Mouse (Mus musculus) myocyte (in vitro differentiated cells): ENCODE data around the gene 1700003F12Rik. TPM values are rescaled to one million over a fixed set of nuclear protein-coding genes. Genes with fewer than 3 reads are reported as not detected.

Source experiments
- H3K27me3 ChIP-seq: one replicate; pipeline ENCODE4 v1.6.1; 2011; ENCODE audit not compliant: control insufficient read depth, insufficient read depth, insufficient read length
- H3K36me3 ChIP-seq: one replicate; pipeline ENCODE4 v1.6.1; 2011; ENCODE audit not compliant: control insufficient read depth, insufficient read depth
- H3K4me2 ChIP-seq: one replicate; pipeline ENCODE4 v1.6.1; 2011; ENCODE audit warnings: low read depth, control low read depth
- H3K4me3 ChIP-seq: one replicate; pipeline ENCODE4 v1.5.1; 2011; ENCODE audit warnings: mild to moderate bottlenecking, control low read depth, moderate library complexity
- H3K79me2 ChIP-seq: one replicate; pipeline ENCODE4 v1.6.1; 2011; ENCODE audit not compliant: control insufficient read depth, insufficient read depth
- H3ac ChIP-seq: one replicate; pipeline ENCODE4 v1.6.1; 2011; ENCODE audit not compliant: control insufficient read depth, insufficient read length
- CEBPB ChIP-seq: IDR thresholded peaks from 2 replicates; pipeline ENCODE4 v1.6.1; 2011; ENCODE audit warnings: mild to moderate bottlenecking, moderate library complexity; ENCODE audit not compliant: poor library complexity, insufficient read depth, severe bottlenecking
- E2F4 ChIP-seq: IDR thresholded peaks from one replicate; pipeline ENCODE4 v1.6.1; 2011; ENCODE audit warnings: mild to moderate bottlenecking, control low read depth, moderate library complexity; ENCODE audit not compliant: insufficient read depth
- MAX ChIP-seq: IDR thresholded peaks from one replicate; pipeline ENCODE4 v1.6.1; 2011; ENCODE audit warnings: low read depth, mild to moderate bottlenecking, control low read depth
- MYOD1 ChIP-seq, 3 experiments: IDR thresholded peaks; one replicate each; pipeline ENCODE4 v1.6.1; 2011; ENCODE audit warnings: control low read depth in 2 of 3, low read depth in 2 of 3, mild to moderate bottlenecking in 2 of 3, moderate library complexity in 1 of 3; ENCODE audit not compliant: insufficient read length in 2 of 3, control insufficient read depth in 1 of 3
- MYOG ChIP-seq, 3 experiments: IDR thresholded peaks; one replicate each; pipeline ENCODE4 v1.6.1; 2011; ENCODE audit warnings: control low read depth in 2 of 3, low read depth in 2 of 3, mild to moderate bottlenecking in 2 of 3; ENCODE audit not compliant: insufficient read length in 2 of 3, control insufficient read depth in 1 of 3, insufficient read depth in 1 of 3
- POLR2A ChIP-seq: IDR thresholded peaks from one replicate; pipeline ENCODE4 v1.6.1; 2011; ENCODE audit warnings: low read depth, mild to moderate bottlenecking, control low read depth, moderate library complexity; ENCODE audit not compliant: insufficient read length
- POLR2AphosphoS2 ChIP-seq: IDR thresholded peaks from one replicate; pipeline ENCODE4 v1.6.1; 2011; ENCODE audit warnings: low read depth, control low read depth; ENCODE audit not compliant: insufficient read length
- REST ChIP-seq: IDR thresholded peaks from one replicate; pipeline ENCODE4 v1.6.1; 2011; ENCODE audit warnings: mild to moderate bottlenecking, control low read depth, moderate library complexity; ENCODE audit not compliant: insufficient read depth, insufficient read length
- SRF ChIP-seq: IDR thresholded peaks from one replicate; pipeline ENCODE4 v1.6.1; 2011; ENCODE audit warnings: low read depth; ENCODE audit not compliant: control insufficient read depth, insufficient read length
- TCF12 ChIP-seq: IDR thresholded peaks from one replicate; pipeline ENCODE4 v1.6.1; 2011; ENCODE audit warnings: mild to moderate bottlenecking, control low read depth; ENCODE audit not compliant: poor library complexity, insufficient read depth, severe bottlenecking
- TCF3 ChIP-seq: IDR thresholded peaks from one replicate; pipeline ENCODE4 v1.6.1; 2011; ENCODE audit warnings: low read depth, control low read depth; ENCODE audit not compliant: insufficient read length
- USF1 ChIP-seq: IDR thresholded peaks from one replicate; pipeline ENCODE4 v1.6.1; 2011; ENCODE audit warnings: low read depth, mild to moderate bottlenecking, control low read depth, moderate library complexity
- polyA plus RNA-seq: library from polyadenylated mRNA; unstranded; fragments of >200 nt; fragmentation: generic; extraction: Trizol; gene quantifications from one replicate; pipeline ENCODE4 v1.2.1, GENCODE M21; 2012; ENCODE audit warnings: missing spikeins

Gene 1700003F12Rik
- polyA plus RNA-seq, 1 experiment = 22.9 TPM

DNA sequence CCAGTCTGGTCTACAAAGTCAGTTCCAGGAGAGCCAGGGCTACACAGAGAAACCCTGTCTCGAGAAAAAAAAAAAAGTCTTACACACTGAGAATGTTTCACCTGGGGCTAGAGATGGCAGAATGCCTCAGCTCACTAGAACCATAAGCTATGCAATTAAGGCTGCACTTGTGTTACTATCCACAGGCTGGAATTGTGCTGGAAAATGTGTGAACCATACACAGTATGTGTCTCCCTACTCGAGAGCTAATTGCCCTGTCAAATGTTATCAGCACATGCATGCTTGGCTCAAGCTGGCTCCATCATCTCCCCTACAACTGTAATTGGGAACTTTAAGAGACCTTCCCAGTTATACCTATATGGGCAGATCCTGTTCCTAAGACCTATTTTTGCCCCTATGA lies 4.1 kb downstream of the 1700003F12Rik start:
- Histone ChIP-seq H3K4me2 (no peak overlapping the region), H3K27me3 (no peaks in the 10 kb centered on the region), H3K4me3 (no peak overlapping the region), H3ac (no peak overlapping the region), H3K36me3 (no peaks in the 10 kb centered on the region), H3K79me2 (no peaks in the 10 kb centered on the region)
- TF ChIP-seq CEBPB (no peak), MAX (no peak), USF1 (no peak), MYOD1 (IDR thresholded peaks at IDR 0.05; ENCODE audit: control insufficient read depth in 1 of 3, insufficient read length in 2 of 3, low read depth in 2 of 3) (no peak), REST (no peak), E2F4 (no peak), POLR2A (no peak), TCF12 (no peak), POLR2AphosphoS2 (no peak), SRF (no peak), TCF3 (no peak), MYOG (IDR thresholded peaks at IDR 0.05; ENCODE audit: control insufficient read depth in 1 of 3, insufficient read depth in 1 of 3, insufficient read length in 2 of 3, low read depth in 2 of 3) (no peak)

DNA sequence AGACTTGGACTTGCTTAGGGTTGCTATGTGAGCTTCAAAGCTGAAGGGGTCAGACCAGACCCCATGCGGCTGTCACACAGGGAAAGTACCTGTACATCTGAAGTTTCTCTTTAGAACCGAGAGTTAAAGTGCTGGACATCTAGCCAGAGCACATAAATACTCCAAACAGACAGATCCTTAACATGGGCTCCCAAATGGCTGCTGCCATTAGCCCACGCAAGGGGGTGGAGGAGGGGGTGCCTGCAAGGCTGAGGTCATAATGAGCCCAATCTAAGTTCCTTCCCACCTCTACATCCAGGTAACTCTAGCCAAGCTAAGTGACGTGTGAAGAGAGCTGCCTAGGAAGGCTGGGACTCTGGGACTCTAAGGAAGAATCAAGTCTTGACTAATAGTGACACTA lies 4.6 kb downstream of the 1700003F12Rik start, which contains the start of gene Actl10:
Gene Actl10 (plus strand): TSS at position 301 of the 400 bp plus-strand sequence.
- Histone ChIP-seq H3K4me3 (no peak within 1 kb of the TSS), H3K36me3 (no peaks in the 10 kb centered on the region), H3K27me3 (no peaks in the 10 kb centered on the region), H3ac (no peak within 1 kb of the TSS), H3K79me2 (no peaks in the 10 kb centered on the region), H3K4me2 (no peak within 1 kb of the TSS)
- TF ChIP-seq SRF (no peak), MYOD1 (IDR thresholded peaks at IDR 0.05; ENCODE audit: control insufficient read depth in 1 of 3, insufficient read length in 2 of 3, low read depth in 2 of 3) (no peak), POLR2A (no peak), POLR2AphosphoS2 (no peak), TCF12 (no peak), USF1 (no peak), MAX (no peak), REST (no peak), MYOG (IDR thresholded peaks at IDR 0.05; ENCODE audit: control insufficient read depth in 1 of 3, insufficient read depth in 1 of 3, insufficient read length in 2 of 3, low read depth in 2 of 3) (no peak), E2F4 (no peak), CEBPB (no peak), TCF3 (no peak)

DNA sequence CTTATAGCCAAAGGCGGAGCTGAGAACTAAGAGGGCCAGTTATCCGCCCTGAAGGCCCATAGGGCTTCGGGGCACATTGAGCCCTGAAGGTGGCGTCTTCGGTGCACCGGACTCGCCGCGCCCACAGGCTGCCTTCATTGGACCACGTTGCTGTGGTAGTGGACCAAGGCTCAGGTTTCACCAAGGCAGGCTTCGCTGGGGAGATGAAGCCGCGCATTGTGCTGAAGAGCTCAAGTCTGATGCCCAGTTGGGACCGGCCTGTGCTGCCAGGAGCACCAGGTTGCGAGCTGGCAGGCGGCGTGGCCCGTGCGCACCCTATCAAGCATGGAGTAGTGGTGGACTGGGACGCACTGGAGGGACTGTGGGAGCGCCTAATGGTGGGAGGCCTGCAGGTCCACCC lies 5.0 kb downstream of the 1700003F12Rik start:
- H3K4me3 ChIP-seq = no peak overlapping the region
- no peaks in the 10 kb centered on the region for H3K27me3 ChIP-seq
- no peak overlapping the region for H3ac ChIP-seq
- H3K79me2 ChIP-seq = no peaks in the 10 kb centered on the region
- TF ChIP-seq MYOG (IDR thresholded peaks at IDR 0.05; ENCODE audit: control insufficient read depth in 1 of 3, insufficient read depth in 1 of 3, insufficient read length in 2 of 3, low read depth in 2 of 3) (no peak), CEBPB (no peak), REST (no peak), SRF (no peak), E2F4 (no peak), TCF12 (no peak), MYOD1 (IDR thresholded peaks at IDR 0.05; ENCODE audit: control insufficient read depth in 1 of 3, insufficient read length in 2 of 3, low read depth in 2 of 3) (no peak), POLR2AphosphoS2 (no peak), POLR2A (no peak), TCF3 (no peak), MAX (no peak)
- H3K4me2 ChIP-seq = no peak overlapping the region
- no peaks in the 10 kb centered on the region for H3K36me3 ChIP-seq

DNA sequence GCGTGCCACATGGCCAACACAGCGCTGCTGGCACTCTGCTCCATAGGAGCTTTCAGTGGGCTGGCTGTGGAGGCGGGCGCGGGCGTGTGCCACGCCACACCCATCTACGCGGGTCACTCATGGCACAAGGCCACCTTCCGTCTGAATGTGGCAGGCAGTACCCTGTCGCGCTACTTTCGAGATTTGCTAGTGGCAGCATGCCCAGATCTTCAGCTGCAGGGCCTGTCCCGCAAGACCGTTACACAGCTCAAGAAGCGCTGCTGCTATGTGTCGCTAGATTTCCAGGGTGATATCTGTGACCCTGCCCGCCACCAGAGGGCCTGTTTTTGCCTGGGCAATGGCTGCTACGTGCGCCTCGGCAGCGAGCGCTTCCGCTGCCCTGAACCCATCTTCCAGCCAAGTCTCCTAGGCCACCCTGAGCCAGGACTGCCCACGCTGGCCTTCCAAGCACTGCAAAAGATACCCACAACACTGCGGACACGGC lies 5.6 kb downstream of the 1700003F12Rik start:
- TF ChIP-seq E2F4 (no peak), SRF (no peak), REST (no peak), POLR2A (no peak), POLR2AphosphoS2 (peak; percentile 8)
- no peaks in the 10 kb centered on the region for H3K79me2 ChIP-seq
- H3K27me3 ChIP-seq = no peaks in the 10 kb centered on the region
- no peak overlapping the region for H3K4me2 ChIP-seq
- no peak overlapping the region for H3ac ChIP-seq
- H3K36me3 ChIP-seq = no peaks in the 10 kb centered on the region
- H3K4me3 ChIP-seq = no peak overlapping the region

DNA sequence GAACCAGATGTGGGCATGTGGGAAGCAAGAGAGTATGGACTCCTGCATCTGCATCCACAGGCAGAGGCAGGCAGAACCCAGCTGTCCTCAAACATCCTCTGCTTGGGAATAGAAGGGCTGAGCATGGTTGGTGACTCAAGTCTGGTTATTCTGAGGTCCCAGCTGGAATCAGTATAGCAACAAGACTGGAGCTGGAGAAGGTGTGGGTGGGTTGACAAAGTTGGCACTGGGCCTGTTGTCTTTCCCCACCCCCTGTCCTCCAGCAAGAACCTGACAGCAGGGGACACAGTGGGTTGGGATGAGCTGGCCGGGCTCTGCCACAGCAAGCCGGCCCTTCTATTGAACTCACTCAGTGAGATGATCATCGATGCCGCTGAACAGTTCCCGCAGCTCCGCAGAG lies 8.3 kb downstream of the 1700003F12Rik start:
- TF ChIP-seq REST (no peak), POLR2AphosphoS2 (no peak), MYOG (IDR thresholded peaks at IDR 0.05; ENCODE audit: control insufficient read depth in 1 of 3, insufficient read depth in 1 of 3, insufficient read length in 2 of 3, low read depth in 2 of 3) (no peak), E2F4 (no peak), MYOD1 (IDR thresholded peaks at IDR 0.05; ENCODE audit: control insufficient read depth in 1 of 3, insufficient read length in 2 of 3, low read depth in 2 of 3) (peak in 2 of 3 experiments; percentile 8 to 44), TCF12 (no peak), MAX (no peak)
- H3ac ChIP-seq = no peak overlapping the region
- no peaks in the 10 kb centered on the region for H3K27me3 ChIP-seq
- no peak overlapping the region for H3K4me3 ChIP-seq
- no peak overlapping the region for H3K4me2 ChIP-seq
- no peaks in the 10 kb centered on the region for H3K79me2 ChIP-seq
- H3K36me3 ChIP-seq = no peaks in the 10 kb centered on the region
